Mouse (Mus musculus): ENCODE results near the gene Fam71f2.

DNA sequence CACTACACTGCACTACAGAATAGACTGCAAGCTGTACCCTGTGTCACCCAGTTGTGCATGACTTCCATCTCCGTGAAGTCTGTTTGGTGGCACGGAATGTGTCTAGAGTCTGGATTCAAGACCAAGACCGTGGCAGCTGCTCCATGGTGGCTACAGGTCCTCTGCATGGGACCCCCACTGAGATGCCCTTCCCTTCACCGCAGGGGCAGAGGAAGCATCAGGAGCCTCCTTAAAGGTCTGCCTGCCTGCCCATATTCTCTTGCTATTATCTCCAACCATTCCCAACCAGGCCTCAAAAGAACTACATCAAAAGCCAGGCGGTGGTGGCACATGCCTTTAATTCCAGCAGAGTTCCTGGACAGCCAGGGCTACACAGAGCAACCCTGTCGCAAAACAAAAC, 49.0 kb upstream of the Fam71f2 start:
- TF ChIP-seq CTCF (IDR thresholded peaks at IDR 0.05; ENCODE audit: extremely low read depth, insufficient read length, insufficient replicate concordance, low read depth, low read length) (no peak), POLR2A (IDR thresholded peaks at IDR 0.05; ENCODE audit: low read depth, low read length) (no peak)
